Mouse (Mus musculus): ENCODE measurements around the gene Ccdc185.

DNA sequence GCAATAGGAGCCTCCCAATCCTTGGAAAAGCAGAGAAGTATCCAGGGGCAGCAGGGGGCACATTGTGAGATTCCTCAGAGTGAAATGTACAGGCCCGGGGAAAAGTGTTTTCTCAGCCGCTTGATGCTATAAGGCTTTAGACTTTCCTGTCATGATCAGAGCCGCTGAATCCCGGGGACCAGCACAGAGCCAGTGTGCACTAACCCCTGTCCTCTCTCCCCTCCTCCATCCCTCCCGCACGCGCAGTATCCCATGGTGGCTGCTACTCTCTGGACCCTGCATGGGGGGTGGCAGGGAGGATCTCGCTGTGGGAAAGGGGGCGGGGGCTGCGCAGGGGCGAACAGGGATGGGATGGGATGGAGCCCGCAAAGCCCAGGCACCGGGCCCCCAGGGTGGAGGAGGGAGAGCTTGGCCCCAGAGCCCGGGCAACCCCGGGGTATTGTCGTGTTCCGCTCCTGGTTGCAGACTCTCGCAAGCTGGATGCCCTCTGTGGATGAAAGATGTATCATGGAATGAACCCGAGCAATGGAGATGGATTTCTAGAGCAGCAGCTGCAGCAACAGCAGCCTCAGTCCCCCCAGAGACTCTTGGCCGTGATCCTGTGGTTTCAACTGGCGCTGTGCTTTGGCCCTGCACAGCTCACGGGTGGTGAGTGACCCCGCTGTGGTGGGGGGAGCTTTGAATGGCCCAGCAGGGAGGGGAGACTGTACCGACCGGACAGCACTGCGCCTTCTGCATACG lies 15.7 kb upstream of the Ccdc185 start:
- TF ChIP-seq CTCF (conservative IDR thresholded peaks at IDR 0.05; ENCODE audit: insufficient read depth, insufficient read length, low read depth, low read length) (no peak), POLR2A (IDR thresholded peaks at IDR 0.05; ENCODE audit: low read depth, low read length) (no peak)

All from kidney, adult 2 months (tissue).